Mouse (Mus musculus) small intestine, adult 2 months (tissue): Measurements from ENCODE around the gene Mettl24. TPM values are rescaled to one million over a fixed set of nuclear protein-coding genes. Genes with fewer than 3 reads are reported as not detected.
"Not testable (repeated sequence)": the region's sequence is repeated elsewhere in the genome, so short reads cannot be mapped to it uniquely, and the experiment has no call there.

Source experiments
- H3K27ac ChIP-seq: fragments of 200-500 bp; 2 replicates; pipeline ENCODE4 v1.5.1; 2012; ENCODE audit warnings: low read depth, low read length, control low read depth, inconsistent platforms; ENCODE audit not compliant: insufficient read depth
- H3K27me3 ChIP-seq: fragments of 200-500 bp; 2 replicates; pipeline ENCODE4 v1.6.1; 2012; ENCODE audit warnings: mild to moderate bottlenecking, moderate library complexity, low read length, inconsistent platforms; ENCODE audit not compliant: control insufficient read depth, insufficient read depth
- H3K36me3 ChIP-seq: fragments of 200-500 bp; 2 replicates; pipeline ENCODE4 v1.6.1; 2012; ENCODE audit warnings: mild to moderate bottlenecking, low read length, control low read depth, inconsistent platforms; ENCODE audit not compliant: control insufficient read depth, insufficient read depth
- H3K4me1 ChIP-seq: fragments of 200-500 bp; 2 replicates; pipeline ENCODE4 v1.6.1; 2012; ENCODE audit warnings: low read length, inconsistent platforms, mixed read lengths; ENCODE audit not compliant: control insufficient read depth, insufficient read depth, insufficient read length
- H3K4me3 ChIP-seq: fragments of 200-500 bp; 2 replicates; pipeline ENCODE4 v1.5.1; 2012; ENCODE audit warnings: low read depth, mild to moderate bottlenecking, control low read depth, inconsistent platforms, low read length, moderate library complexity
- CTCF ChIP-seq: fragments of 200-500 bp; IDR thresholded peaks from 2 replicates; pipeline ENCODE4 v1.5.1; 2012; ENCODE audit warnings: low read depth, mild to moderate bottlenecking, control low read depth, inconsistent platforms, low read length, moderate library complexity, mixed read lengths; ENCODE audit not compliant: insufficient replicate concordance, insufficient read length; ENCODE audit errors: extremely low read depth
- POLR2A ChIP-seq: fragments of 200-500 bp; IDR thresholded peaks from 2 replicates; pipeline ENCODE4 v1.6.1; 2012; ENCODE audit warnings: low read depth, mild to moderate bottlenecking, control low read depth, inconsistent platforms, low read length, moderate library complexity
- WGBS: fragments of 180-500 bp; shearing (Covaris S2); methylation state at CpG from one replicate; pipeline ENCODE4 v1.1.7; 2018; 5-methylcytosine and 5-hydroxymethylcytosine counted together
- polyA plus RNA-seq: library from polyadenylated mRNA; depleted of rRNA; stranded (reverse); fragments of >200 nt; gene quantifications from 2 replicates; pipeline ENCODE4 v1.2.3, GENCODE M21; 2012

Mettl24 gene
- polyA plus RNA-seq, 1 experiment = 2.0 TPM

DNA sequence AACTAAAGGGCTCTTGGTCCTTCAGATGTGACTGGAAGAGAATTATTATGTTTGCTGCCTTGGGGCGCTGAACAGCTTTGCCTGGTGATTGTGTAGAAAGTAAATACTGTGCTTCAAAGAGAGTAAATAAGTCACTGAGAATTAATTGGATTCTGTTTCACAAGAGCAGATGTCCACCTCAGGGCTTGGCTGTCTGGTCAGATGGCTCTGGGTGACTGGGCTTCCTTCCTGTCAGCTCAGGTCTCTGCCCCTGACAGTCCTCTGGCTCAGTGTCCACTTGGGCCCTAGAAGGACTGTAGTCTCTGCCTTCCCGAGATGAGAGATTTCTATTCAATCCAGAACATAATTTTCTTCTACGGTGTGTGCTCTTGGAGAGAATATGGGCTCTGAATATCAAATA is 70.0 kb downstream of the Mettl24 start:
- Histone ChIP-seq H3K4me3 (no peak overlapping the region), H3K27ac (no peak overlapping the region), H3K36me3 (no peaks in the 10 kb centered on the region), H3K4me1 (no peaks in the 10 kb centered on the region), H3K27me3 (no peaks in the 10 kb centered on the region)
- TF ChIP-seq CTCF = no peak
- 52% methylated on average over 3 of the region's 3 CpGs for WGBS

DNA sequence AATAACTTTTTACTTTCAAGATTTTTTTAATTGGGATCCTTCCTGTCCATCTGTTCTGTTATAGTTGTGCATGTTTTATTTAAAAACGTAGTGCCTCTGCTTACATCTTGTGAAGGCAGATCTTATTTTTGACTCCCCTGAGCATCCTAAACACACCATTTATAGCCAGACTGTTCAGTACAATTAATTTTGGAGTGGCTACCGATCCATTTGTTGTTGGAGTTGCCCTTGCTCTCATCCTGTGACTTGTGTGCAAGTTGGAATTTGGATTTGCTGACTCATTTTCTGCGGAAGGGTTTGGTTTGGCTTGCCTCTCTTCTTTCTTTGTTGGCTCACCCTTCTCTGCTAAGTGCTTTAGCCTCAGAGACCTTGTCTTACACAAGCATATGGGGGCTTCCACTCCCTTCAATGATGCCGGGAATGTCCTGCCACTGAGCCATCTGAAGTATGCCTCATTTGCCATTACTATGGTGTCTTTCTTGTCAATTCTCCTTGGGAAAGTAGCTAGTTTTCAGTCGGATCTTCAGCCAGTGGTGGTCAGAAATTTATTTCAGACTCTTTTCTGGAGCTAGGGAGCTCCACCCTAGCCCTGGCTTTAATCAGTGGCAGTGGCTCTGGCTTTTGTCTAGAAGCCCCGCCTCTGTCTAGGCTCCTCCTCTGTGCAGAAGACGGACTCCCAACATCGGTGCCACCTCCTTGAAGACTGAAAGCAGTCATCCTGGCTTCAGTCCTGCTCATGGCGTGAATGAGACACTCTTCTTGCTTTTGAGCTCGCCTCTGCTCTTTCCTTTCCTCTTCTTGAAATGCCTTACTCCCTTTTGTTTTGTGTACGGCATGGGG is 75.3 kb downstream of the Mettl24 start:
- no peaks in the 10 kb centered on the region for H3K36me3 ChIP-seq
- H3K4me3 ChIP-seq = no peak overlapping the region
- H3K4me1 ChIP-seq = no peaks in the 10 kb centered on the region
- peak overlapping the region; percentile 37; the same call in 1 of the 2 replicates for H3K27ac ChIP-seq
- TF ChIP-seq POLR2A (no peak), CTCF (no peak)
- no peaks in the 10 kb centered on the region for H3K27me3 ChIP-seq
- 68% methylated on average over 11 of the region's 11 CpGs for WGBS

DNA sequence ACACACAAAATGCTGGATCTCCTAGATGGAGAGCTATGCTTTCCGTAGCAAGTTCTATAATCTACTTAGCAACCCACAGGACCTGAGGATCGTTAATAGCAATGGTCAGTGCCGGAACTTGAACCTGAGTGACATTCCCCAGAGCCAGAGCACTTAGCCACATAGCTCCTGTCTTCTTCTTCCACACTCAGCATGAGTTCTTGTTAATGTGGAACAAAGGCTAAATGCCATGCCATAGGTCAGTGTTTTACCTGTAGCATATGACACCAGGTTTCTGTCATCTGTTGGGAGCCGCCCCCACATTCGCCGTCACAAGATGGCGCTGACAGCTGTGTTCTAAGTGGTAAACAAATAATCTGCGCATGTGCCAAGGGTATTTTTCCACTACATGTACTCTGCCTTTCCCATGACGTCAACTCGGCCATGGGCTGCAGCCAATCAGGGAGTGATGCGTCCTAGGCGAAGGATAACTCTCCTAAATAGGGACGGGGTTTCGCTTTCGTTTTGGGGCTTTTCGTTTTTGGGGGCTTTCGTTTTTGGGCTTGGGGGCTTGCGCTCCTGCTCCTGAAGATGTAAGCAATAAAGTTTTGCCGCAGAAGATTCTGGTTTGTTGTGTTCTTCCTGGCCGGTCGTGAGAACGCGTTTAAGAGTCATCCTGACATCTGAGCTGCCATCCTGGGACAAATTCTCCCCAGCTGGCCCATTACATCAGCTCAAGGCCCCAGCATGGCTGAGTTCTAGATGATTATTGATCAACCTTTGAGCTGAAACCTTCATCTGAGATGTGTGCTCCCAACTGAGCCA is 76.5 kb downstream of the Mettl24 start:
- 94% methylated on average over 23 of the region's 23 CpGs for WGBS
- not testable (repeated sequence) for H3K27me3 ChIP-seq, H3K4me1 ChIP-seq, H3K27ac ChIP-seq, H3K4me3 ChIP-seq, H3K36me3 ChIP-seq

DNA sequence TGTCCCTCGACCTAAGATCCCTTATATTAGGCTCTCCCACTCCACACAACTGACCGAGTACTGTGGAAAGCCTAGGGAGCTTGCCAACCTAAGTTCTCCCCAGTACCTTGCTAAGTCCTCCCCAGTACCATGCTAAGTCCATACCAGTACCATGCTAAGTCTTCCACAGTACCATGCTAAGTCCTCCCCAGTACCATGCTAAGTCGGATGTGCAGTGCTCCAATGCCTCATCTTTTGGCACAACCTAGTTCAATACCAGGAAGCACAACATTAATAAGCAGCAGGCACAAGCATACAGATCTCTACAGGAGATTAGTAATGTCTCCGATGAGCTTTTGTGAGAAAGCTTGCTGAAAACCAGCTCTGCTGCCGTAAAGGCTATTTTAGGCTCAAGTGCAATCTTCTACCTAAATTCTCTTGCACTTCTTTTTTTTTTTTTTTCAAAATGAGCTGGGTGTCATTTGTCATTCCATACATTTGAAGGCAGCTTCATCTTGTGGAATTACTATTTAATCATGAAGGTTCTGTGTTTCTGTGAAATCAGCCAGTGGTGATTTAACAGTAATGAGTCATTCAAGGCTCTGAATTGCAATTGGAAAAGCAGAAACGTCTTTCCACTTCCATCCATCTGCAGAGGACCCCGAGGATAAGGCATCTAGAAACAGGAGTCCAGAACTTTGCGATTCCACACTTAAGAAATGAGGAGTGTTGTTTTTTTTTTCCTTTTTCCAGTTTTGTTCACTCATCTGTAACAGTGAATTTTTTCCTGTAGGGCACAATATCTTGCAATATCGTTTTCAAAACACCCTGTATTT is 77.3 kb downstream of the Mettl24 start:
- Histone ChIP-seq H3K36me3 (no peaks in the 10 kb centered on the region), H3K4me1 (no peaks in the 10 kb centered on the region), H3K27me3 (no peaks in the 10 kb centered on the region), H3K4me3 (no peak overlapping the region), H3K27ac (no peak overlapping the region)
- no peak for TF ChIP-seq POLR2A
- no peak for TF ChIP-seq CTCF
- WGBS = 85% methylated on average over 9 of the region's 9 CpGs

DNA sequence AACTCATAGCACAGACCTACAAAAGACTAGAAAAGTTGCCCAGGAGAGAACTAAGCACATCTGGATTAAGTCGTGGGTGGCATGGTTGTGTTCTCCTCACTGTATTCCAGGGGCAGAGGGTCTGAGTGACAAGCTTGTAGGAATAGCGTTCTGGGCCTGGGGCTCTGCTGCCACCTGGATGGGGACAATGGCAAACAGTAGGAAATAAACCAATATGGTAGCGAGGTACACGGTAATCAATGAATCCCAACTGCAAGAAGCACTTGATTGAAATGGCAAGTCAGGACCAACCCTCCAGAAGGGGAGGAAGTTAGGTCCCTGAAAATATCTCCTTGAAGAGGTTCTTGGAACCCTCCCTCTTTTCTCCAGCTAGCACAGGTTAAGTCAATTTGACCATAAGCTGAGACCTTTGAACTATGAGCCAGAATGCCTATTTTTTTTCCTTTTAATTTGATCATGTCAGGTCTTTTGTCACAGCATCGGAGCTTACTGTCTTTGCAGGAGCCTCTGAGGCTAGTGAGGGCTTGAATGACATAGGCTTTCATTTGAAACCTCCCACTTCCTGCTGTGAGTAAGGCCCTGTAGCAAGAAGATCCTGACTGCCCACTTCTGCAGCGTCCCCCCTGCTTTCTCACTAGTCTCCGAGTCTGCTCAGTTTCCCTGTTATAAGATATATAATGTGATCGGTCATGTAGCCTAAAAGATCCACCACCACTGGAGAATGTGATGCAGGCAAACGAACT is 78.1 kb downstream of the Mettl24 start:
- 78% methylated on average over 9 of the region's 9 CpGs for WGBS
- Histone ChIP-seq H3K4me1 (no peaks in the 10 kb centered on the region), H3K36me3 (no peaks in the 10 kb centered on the region), H3K27me3 (no peaks in the 10 kb centered on the region), H3K4me3 (no peak overlapping the region), H3K27ac (no peak overlapping the region)
- TF ChIP-seq CTCF = no peak
- TF ChIP-seq POLR2A = no peak

DNA sequence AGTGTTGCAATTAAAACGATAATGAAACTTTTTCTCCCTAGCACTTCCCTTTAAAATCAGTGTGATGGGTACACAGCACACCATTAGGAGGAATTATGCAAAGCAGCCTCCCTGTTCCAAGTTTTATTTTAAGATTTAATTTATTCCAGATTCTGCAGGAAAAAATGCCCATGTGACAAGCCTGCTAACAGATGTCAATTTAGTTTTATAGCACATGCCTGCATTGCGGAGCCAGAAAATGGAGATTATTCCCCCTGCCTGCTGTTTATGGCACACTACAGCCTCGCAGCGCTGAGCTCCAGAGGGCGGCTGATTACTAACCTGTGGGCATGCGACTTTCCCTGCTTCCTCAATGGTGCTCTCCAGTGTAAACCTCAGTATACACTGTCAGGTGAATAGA is 79.5 kb downstream of the Mettl24 start:
- no peaks in the 10 kb centered on the region for H3K27me3 ChIP-seq
- H3K4me1 ChIP-seq = no peaks in the 10 kb centered on the region
- H3K27ac ChIP-seq = no peak overlapping the region
- TF ChIP-seq CTCF = no peak
- TF ChIP-seq POLR2A = no peak
- 55% methylated on average over 6 of the region's 6 CpGs for WGBS
- no peaks in the 10 kb centered on the region for H3K36me3 ChIP-seq
- H3K4me3 ChIP-seq = no peak overlapping the region
